Mouse (Mus musculus): ENCODE measurements at regions not wholly inside any gene's neighbourhood (a gene's known extent, or its start where the extent isn't known, plus 50 kb on each side); places are given as distances from the start of the nearest gene placed in this dataset.
"Not testable (repeated sequence)": the region's sequence is repeated elsewhere in the genome, so short reads cannot be mapped to it uniquely, and the experiment has no call there.

DNA sequence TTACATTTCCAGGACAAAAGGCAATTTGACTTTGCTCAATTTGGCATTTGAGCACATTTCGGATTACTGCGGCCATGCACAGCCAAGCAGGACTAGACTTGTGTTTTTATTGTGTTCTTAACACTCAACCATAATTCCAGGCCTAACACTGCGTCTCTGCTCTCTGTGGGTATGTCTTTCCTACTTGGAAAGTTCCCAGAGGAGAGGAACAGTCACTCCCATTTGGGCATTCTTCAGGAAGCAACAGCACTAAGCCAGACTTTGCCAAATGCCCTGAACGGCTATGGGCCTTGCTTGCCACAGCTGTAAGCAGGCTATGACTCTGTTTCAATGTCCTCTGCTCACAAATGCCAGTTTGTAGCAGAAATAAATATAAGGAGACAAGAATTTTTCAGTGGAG, 56.5 kb upstream of the Pdk3 start:
- no peak for DNase-seq (ENCODE audit: low spot score in 2 of 2)

DNA sequence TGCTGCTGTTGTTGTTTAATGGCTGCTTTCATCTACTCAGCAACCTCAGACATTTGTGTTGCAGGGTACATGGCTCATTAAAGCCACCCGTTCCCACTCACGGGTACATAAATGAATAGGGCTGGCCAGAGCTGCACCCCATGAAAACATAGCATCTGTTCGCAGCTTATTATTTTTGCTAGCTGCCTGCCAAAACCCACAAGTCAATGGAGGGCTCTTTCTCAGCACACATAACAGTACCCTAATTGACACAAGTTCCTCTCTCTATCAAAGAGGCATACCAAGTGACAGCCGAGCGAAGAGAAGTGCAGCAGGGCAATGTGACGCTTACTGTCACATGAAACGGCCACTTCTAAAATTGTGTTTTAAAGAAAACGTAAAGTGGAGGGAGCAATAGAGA, 57.0 kb upstream of the Pdk3 start:
- no peak for DNase-seq (ENCODE audit: low spot score in 2 of 2)

DNA sequence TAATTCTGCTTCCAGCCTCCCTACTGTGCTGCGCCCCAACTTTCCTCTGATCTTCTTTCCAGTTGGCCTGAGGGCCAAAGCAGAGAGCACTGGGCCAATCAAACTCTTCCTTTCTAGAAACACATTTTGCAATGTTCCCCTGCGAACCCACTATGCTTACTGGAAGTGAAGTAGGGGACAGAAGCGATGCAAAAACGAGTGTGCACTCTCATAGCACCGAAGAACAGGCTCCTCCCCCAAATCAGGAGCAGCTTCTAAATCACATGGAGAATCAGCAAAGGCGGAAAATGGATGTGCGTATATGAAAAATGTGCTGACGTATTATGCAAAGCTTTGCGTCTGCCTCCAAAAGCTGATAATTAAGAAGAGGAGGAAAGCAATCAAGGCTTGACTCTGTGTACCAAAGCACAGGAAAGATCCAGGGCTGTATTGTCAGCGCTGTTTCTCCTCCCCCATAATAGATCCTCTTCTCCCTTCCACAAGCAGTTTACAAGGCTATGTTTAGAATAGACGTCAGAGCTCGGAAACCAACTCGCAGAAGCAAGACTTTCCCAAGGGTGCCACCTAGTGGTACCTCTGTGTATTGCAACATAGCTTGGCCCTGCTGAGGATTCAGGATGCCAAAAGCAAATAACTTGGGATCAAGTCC, 57.5 kb upstream of the Pdk3 start:
- peak; percentile 59 to 60 for DNase-seq (ENCODE audit: low spot score in 2 of 2)

DNA sequence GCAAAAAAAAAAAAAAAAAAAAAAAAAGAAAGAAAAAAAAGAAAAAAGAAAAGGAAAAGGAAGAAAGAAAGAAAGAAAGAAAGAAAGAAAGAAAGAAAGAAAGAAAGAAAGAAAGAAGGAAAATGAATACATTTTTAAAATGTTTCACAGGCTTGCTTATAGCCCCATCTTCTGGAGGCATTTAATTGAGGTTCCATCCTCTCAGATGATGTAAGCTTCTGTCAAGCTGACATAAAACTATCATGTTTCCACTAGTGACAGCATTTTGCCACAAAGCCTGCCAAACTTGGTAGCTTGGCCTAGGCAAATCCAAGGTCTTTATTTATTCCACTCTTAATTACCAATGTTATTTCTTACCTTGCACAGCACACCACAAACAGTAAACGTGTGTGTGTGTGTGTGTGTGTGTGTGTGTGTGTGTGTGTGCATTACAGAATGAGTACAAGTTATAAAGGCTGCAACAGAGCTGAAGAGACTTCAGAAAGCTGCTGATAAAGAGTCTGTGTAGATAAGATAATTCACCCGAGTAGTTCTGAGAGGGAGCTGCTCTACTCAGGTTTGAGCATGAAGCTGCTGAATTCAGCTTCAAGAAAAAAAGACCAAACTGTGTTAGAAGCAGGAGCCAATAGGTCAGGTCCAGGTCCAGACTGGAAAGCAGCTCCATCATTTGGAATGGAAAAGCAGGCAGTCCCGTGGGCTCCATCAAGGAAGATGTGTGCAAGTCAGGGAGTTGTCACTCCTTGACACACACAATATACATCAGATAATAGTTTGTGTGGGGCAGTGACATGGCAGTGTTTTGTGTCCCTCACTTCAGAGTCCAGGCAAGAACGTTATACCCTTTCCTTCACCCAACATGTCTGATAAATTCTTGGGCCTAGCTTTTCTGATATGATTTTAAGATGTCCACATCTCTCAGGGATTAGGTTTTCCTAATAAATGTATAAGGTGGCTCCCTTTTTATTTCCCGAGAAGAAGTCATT, 65.1 kb upstream of the Pdk3 start:
- DNase-seq (ENCODE audit: low spot score in 2 of 2), result no peak

DNA sequence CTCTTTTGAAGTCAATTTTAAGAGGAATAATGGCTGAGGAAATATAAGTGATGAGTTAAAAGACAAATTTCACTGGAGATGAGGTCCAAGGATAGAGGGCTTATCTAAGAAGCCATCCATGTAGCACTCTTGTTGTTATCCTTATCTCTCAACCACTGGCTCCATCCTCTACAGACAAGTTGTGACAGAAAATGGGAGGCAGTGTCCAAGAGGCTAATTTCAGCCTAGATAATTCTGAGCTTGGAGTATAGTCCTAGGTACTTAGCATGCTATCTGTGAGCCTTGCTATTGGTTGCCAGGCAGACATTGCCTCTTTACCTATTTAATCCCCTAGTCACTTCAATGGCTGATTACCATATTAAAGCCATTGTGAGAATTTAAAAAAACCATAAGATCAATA, 65.2 kb upstream of the AU015836 start:
- DNase-seq (ENCODE audit: low spot score in 2 of 2), result no peak

DNA sequence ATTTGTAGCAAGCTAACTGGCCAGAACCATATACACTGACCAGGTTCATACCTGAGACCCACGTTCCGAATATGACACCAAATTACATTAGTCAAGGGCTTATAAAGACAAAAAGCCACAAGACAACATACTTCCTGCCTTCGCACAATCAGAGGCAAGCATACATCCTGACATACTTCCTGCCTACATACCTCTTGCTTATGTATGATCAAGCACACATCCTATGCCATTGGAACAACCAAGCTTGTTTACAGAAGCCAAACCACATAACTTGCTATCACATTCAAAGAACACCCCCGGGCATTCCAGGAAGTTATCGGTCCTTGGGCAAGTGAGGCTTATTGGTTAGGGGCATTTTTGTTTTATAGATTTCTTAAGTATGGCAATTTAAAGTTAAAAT, 62.9 kb upstream of the AU015836 start:
- no peak for DNase-seq (ENCODE audit: low spot score in 2 of 2)

DNA sequence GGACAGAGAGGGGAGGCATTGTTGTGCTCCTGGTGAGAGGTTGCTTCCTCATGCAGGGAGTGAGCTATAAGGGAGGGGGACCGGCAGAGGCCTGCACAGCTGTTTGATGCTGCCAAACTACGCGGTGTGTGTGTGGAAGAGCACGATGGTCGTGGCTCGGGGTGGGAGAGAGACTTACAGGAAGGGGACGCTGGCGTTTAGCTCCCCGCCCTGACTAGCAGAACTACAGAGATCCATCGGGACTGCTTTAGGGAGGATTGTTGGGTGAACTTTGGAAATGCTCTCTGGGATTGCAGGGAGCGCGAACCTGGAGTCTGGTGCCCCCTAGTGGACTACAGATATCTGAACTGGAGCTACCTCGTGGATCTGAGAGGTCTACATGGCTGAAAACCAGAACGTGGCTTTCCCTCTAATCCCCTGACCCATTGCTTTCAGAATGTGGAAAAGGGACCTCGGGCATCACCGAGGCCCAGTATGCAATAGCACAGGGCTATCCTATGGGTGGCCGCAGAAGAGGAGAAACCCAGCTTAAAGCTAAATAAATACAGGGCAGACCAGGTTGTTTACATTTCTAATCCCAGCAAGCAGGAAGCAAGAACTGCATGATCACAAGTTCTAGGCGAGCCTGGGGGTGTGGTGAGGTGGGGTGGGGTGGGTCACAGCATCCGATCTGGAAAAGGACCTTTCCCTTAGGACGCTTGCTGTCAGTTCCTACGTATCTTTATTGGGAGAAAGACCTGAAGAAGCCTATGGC, 57.2 kb upstream of the AU015836 start:
- DNase-seq (ENCODE audit: low spot score in 2 of 2), result peak; percentile 2 to 8

DNA sequence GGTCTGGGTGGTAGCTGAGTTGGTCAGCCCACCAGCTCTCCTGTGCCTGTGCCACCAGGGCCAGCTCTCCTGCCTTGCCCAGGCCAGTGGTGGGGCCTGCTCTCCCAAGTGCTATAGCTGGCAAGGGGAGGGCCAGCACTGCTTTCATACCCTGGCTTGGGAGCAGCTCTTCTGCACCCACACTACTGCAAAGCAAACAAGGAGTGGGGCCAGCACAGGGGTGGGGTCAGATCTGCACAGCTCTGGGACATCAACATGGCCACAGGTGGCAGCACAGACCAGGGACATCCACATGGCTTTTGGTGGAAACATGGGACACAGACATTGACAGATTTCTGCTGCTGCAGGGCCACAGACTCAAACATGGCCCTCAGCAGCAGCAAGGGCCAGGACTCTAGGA, 52.9 kb upstream of the AU015836 start:
- no peak for DNase-seq (ENCODE audit: low spot score in 2 of 2)

DNA sequence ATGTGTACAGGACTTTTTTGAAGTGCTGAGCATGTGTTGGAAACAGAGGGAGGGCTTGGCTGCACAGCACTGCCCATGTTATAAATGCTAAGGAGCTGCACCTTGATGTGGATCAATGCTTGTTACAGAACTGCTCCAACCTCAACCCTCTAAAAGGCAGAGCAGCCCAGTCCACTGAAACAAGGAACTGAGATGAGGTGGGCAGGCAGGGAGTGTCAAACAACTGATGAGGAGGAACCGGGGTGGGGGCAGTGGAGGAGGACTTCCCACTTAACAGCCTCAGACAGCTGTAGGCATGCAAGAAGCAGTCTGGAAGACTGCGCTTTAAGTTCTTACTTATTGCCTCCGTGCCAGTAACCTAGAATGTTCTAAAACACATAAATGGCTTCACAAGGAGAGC, 51.1 kb upstream of the AU015836 start:
- not testable (repeated sequence) for DNase-seq (ENCODE audit: low spot score in 2 of 2)
